Mouse (Mus musculus): ENCODE measurements around the gene Vps26a. TPM values are rescaled to one million over a fixed set of nuclear protein-coding genes. Genes with fewer than 3 reads are reported as not detected.
"Not testable (repeated sequence)": the region's sequence is repeated elsewhere in the genome, so short reads cannot be mapped to it uniquely, and the experiment has no call there.

Vps26a gene
- polyA plus RNA-seq, 1 experiment from 2014 or later = 55.9 TPM

DNA sequence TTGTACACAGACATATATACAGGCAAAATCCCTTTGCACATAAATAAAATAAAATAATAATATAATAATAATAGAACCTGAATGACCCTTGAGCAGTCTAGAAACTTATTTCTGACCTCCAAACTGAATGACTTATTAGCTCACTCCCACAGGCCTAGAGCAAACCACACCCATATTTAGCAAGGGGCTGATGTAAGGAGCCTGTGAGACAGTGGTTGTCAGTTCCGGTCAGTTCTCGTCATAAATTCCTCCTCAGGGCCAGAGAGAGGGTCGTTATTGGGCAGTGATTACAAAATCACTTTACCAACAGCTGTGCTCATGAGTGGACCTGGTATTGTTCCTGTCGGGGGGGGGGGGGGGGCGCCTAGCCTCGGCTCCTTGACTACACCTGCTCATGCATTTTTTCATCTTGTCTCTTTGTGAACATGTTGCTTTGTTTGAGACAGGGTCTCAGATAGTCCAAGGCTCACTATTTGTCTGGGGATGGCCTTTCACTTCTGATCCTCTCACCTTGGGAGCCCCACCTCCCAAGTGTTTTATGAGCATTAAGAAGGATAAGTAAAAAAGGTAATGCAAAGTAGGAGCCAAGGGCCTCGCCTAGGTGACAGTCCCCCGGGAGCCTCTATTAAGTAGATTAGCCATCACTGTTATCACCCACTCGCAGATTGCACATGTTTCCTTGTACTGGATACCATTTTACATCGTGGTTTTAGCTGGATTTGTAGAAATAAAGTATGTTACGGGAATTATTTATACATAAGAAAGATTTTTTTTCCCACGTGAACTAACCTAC is 17.4 kb upstream of the Vps26a start:
- WGBS = 75% methylated on average over 12 of the region's 12 CpGs
- Histone ChIP-seq H3K27ac (ENCODE audit: low read length) (no peak overlapping the region), H3K9me3 (replicated peaks; ENCODE audit: control insufficient read depth, low read length, poor library complexity, severe bottlenecking) (no peaks in the 10 kb centered on the region), H3K4me1 (ENCODE audit: control insufficient read depth, insufficient read depth, low read length) (peaks cover 5% of the 10 kb centered on the region; the same call in 1 of the 2 replicates), H3K4me2 (ENCODE audit: low read length) (no peak overlapping the region), H3K9ac (ENCODE audit: low read depth, low read length) (no peak overlapping the region), H3K27me3 (ENCODE audit: control insufficient read depth, insufficient read depth, low read depth, low read length) (no peaks in the 10 kb centered on the region), H3K4me3 (ENCODE audit: low read depth, low read length) (no peak overlapping the region), H3K36me3 (ENCODE audit: control insufficient read depth, insufficient read depth, low read length) (no peaks in the 10 kb centered on the region)
- no peak for ATAC-seq

DNA sequence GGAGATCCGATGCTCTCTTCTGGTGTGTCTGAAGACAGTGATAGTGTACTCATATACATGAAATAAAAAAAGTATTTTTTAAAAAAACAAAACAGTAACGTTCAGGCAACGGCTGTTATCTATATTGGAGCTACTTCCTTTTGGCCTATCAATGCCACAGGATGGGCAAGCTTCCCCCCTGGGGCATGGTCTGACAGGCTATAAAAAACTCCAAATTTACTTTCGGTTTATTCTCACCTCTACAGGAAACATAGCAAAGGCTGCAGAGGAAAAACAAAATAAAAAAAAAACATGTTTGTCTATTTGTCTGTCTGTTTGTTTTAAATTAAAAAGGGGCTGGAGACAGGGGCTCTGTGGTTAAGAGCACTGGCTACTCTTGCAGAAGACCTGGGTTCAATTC is 16.7 kb upstream of the Vps26a start:
- Histone ChIP-seq H3K4me2 (ENCODE audit: low read length) (no peak overlapping the region), H3K9ac (ENCODE audit: low read depth, low read length) (no peak overlapping the region), H3K27ac (ENCODE audit: low read length) (no peak overlapping the region), H3K9me3 (replicated peaks; ENCODE audit: control insufficient read depth, low read length, poor library complexity, severe bottlenecking) (no peaks in the 10 kb centered on the region), H3K4me3 (ENCODE audit: low read depth, low read length) (no peak overlapping the region), H3K36me3 (ENCODE audit: control insufficient read depth, insufficient read depth, low read length) (no peaks in the 10 kb centered on the region), H3K27me3 (ENCODE audit: control insufficient read depth, insufficient read depth, low read depth, low read length) (no peaks in the 10 kb centered on the region), H3K4me1 (ENCODE audit: control insufficient read depth, insufficient read depth, low read length) (peaks cover 2% of the 10 kb centered on the region; the same call in 1 of the 2 replicates)
- ATAC-seq = no peak
- WGBS = 88% methylated on average over 4 of the region's 4 CpGs

GRCm38 (mm10) chr10:62501951-62502350 is 15.3 kb upstream of the Vps26a start:
- Histone ChIP-seq H3K36me3 (ENCODE audit: control insufficient read depth, insufficient read depth, low read length) (no peaks in the 10 kb centered on the region), H3K4me1 (ENCODE audit: control insufficient read depth, insufficient read depth, low read length) (no peaks in the 10 kb centered on the region), H3K9ac (ENCODE audit: low read depth, low read length) (no peak overlapping the region), H3K27ac (ENCODE audit: low read length) (no peak overlapping the region), H3K9me3 (replicated peaks; ENCODE audit: control insufficient read depth, low read length, poor library complexity, severe bottlenecking) (no peaks in the 10 kb centered on the region), H3K27me3 (ENCODE audit: control insufficient read depth, insufficient read depth, low read depth, low read length) (no peaks in the 10 kb centered on the region), H3K4me3 (ENCODE audit: low read depth, low read length) (no peak overlapping the region), H3K4me2 (ENCODE audit: low read length) (no peak overlapping the region)
- 80% methylated on average over 7 of the region's 7 CpGs for WGBS
- no peak for ATAC-seq

GRCm38 (mm10) chr10:62500916-62501615 is 14.5 kb upstream of the Vps26a start:
- WGBS = 89% methylated on average over 9 of the region's 9 CpGs
- Histone ChIP-seq H3K4me2 (ENCODE audit: low read length) (no peak overlapping the region), H3K4me1 (ENCODE audit: control insufficient read depth, insufficient read depth, low read length) (no peaks in the 10 kb centered on the region), H3K9me3 (replicated peaks; ENCODE audit: control insufficient read depth, low read length, poor library complexity, severe bottlenecking) (no peaks in the 10 kb centered on the region), H3K27me3 (ENCODE audit: control insufficient read depth, insufficient read depth, low read depth, low read length) (no peaks in the 10 kb centered on the region), H3K27ac (ENCODE audit: low read length) (no peak overlapping the region), H3K9ac (ENCODE audit: low read depth, low read length) (no peak overlapping the region), H3K4me3 (ENCODE audit: low read depth, low read length) (no peak overlapping the region), H3K36me3 (ENCODE audit: control insufficient read depth, insufficient read depth, low read length) (no peaks in the 10 kb centered on the region)
- ATAC-seq = no peak

DNA sequence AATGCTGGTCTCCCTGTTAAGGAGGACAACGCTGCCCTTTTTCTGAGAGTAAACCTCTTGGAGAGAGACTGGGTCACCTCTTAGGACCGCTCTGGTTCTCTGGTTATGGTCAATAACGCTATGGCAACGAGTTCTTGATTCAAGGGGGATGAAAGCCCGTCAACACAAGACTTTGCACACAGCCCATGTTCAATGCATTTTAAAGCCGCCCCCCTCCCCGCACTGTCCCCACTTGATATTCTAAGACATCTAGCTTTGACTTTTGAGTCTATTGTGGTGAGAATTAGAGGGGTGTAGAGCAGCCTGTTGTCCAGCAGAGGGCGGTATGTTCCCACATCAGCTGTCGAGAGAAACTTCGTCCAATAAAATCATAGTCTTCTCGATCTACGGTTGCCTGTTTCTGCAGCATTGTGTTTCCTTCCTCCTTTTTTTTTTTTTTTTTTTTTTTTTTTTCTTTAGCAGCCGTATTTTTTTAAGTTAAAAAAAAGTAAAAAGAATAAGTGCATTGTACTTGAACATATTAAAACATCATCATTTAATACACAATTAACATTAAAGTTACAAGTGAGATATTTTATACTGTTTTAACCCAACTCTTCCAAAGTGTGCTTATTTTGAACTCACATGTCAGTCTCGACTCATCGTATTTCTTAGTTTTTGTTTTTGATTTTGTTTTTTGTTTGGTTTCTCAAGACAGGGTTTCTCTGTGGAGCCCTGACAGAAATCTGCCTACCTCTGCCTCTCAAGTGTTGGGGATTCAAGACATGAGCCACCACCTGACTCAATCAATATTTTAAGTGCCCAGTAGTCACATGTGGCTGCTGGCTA is 13.7 kb upstream of the Vps26a start:
- no peak overlapping the region for H3K27ac ChIP-seq (ENCODE audit: low read length)
- no peak overlapping the region for H3K4me3 ChIP-seq (ENCODE audit: low read depth, low read length)
- ATAC-seq = peak; percentile 62

GRCm38 (mm10) chr10:62491681-62492080 is 5.1 kb upstream of the Vps26a start:
- H3K4me1 ChIP-seq (ENCODE audit: control insufficient read depth, insufficient read depth, low read length); H3K9ac ChIP-seq (ENCODE audit: low read depth, low read length); H3K27me3 ChIP-seq (ENCODE audit: control insufficient read depth, insufficient read depth, low read depth, low read length); H3K4me2 ChIP-seq (ENCODE audit: low read length); H3K9me3 ChIP-seq (replicated peaks; ENCODE audit: control insufficient read depth, low read length, poor library complexity, severe bottlenecking); H3K4me3 ChIP-seq (ENCODE audit: low read depth, low read length); H3K27ac ChIP-seq (ENCODE audit: low read length); ATAC-seq; H3K36me3 ChIP-seq (ENCODE audit: control insufficient read depth, insufficient read depth, low read length): not testable (repeated sequence)
- WGBS = 87% methylated on average over 3 of the region's 3 CpGs

More for the DNA sequence above, 13.7 kb upstream of the Vps26a start:
- peak overlapping the region; percentile 25; the same call in 1 of the 2 replicates for H3K4me2 ChIP-seq (ENCODE audit: low read length)
- no peaks in the 10 kb centered on the region for H3K36me3 ChIP-seq (ENCODE audit: control insufficient read depth, insufficient read depth, low read length)
- 24% methylated on average over 15 of the region's 15 CpGs for WGBS
- H3K4me1 ChIP-seq (ENCODE audit: control insufficient read depth, insufficient read depth, low read length) = no peaks in the 10 kb centered on the region
- no peaks in the 10 kb centered on the region for H3K9me3 ChIP-seq (replicated peaks; ENCODE audit: control insufficient read depth, low read length, poor library complexity, severe bottlenecking)
- H3K27me3 ChIP-seq (ENCODE audit: control insufficient read depth, insufficient read depth, low read depth, low read length) = no peaks in the 10 kb centered on the region
- H3K9ac ChIP-seq (ENCODE audit: low read depth, low read length) = no peak overlapping the region

DNA sequence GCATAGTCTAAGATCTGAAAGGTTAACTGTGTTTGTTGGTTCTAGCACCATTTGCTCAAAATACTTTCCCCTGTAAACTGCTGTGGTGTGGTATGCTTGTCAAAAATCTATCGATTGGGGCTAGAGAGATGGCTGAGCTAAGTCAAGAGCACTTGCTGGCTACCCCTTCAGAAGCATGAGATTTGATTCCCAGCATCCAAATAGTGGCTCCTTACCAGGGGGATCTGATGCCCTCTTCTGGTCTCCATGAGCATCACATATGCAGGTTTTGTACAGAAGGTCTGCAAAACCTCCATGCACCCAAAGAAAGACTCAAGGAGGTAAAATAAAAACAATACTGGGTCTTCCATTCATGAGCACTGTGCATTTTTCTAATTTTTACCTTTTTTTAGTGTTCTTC is 1.7 kb upstream of the Vps26a start:
- WGBS = 19% methylated on average over 1 of the region's 1 CpGs
- no peak for ATAC-seq
- H3K27ac ChIP-seq (ENCODE audit: low read length) = no peak overlapping the region

DNA sequence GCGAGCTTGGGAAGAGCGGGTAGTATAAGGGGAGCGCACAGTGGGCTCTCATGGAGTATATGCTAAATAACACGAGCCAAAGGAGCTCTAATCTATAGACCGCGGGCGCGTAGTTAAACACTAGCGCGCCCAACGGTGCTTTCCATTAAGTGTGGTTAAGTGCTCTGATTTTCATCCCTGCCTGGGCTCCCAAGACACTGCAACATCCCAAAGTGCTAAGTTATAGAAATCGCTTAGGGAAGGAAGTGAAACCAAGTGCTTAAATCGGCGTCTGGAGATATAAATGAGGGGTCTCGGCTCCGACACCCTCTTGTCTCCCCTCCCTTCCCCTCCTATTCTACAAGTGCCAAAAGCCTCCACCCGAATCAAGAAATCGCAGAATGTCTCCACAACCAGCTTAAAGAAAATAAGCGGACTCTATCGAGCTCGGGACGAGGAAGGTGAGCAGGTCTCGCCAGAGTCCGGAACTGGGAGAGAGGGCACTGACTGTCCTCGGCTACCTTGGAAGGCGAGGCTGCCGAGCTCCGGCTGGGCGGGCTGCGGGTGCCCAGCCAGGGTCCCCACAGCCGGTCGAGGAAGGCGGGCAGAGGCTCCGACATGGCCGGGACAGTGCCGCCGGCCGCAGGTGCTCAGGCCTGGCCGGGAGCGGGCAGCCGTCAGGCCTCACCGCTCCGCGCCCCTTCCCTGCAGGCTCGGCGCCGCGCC is 575 bp downstream of the Vps26a start:
- Histone ChIP-seq H3K27ac (ENCODE audit: low read length) (peak overlapping the region; percentile 77), H3K9me3 (replicated peaks; ENCODE audit: control insufficient read depth, low read length, poor library complexity, severe bottlenecking) (no peaks in the 10 kb centered on the region), H3K27me3 (ENCODE audit: control insufficient read depth, insufficient read depth, low read depth, low read length) (no peaks in the 10 kb centered on the region), H3K4me3 (ENCODE audit: low read depth, low read length) (peak overlapping the region; percentile 89), H3K9ac (ENCODE audit: low read depth, low read length) (peak overlapping the region; percentile 85), H3K36me3 (ENCODE audit: control insufficient read depth, insufficient read depth, low read length) (no peaks in the 10 kb centered on the region), H3K4me1 (ENCODE audit: control insufficient read depth, insufficient read depth, low read length) (peaks cover 10% of the 10 kb centered on the region), H3K4me2 (ENCODE audit: low read length) (peak overlapping the region; percentile 75)
- ATAC-seq = peak; percentile 88
- under 1% methylated on average over 47 of the region's 48 CpGs for WGBS

More for the DNA sequence above, 1.7 kb upstream of the Vps26a start:
- Histone ChIP-seq H3K4me3 (ENCODE audit: low read depth, low read length) (no peak overlapping the region), H3K4me2 (ENCODE audit: low read length) (no peak overlapping the region), H3K4me1 (ENCODE audit: control insufficient read depth, insufficient read depth, low read length) (peaks cover 10% of the 10 kb centered on the region), H3K9ac (ENCODE audit: low read depth, low read length) (no peak overlapping the region), H3K27me3 (ENCODE audit: control insufficient read depth, insufficient read depth, low read depth, low read length) (no peaks in the 10 kb centered on the region), H3K9me3 (replicated peaks; ENCODE audit: control insufficient read depth, low read length, poor library complexity, severe bottlenecking) (no peaks in the 10 kb centered on the region), H3K36me3 (ENCODE audit: control insufficient read depth, insufficient read depth, low read length) (no peaks in the 10 kb centered on the region)
